Mouse (Mus musculus): ENCODE measurements around the gene Yju2.

The Yju2 gene

GRCm38 (mm10) chr17:55959946-55960740 is 1.2 kb downstream of the Yju2 start:
- DNase-seq (ENCODE audit: low read depth, low spot score) = no peak

- DNase-seq (ENCODE audit: low read depth, low spot score) = no peak
These were observed 1.9 kb downstream of the Yju2 start for GRCm38 (mm10) chr17:55960791-55961190.

GRCm38 (mm10) chr17:55961631-55962030 is 2.7 kb downstream of the Yju2 start:
- no peak for DNase-seq (ENCODE audit: low read depth, low spot score)

GRCm38 (mm10) chr17:55963171-55963570 is 4.3 kb downstream of the Yju2 start:
- no peak for DNase-seq (ENCODE audit: low read depth, low spot score)

GRCm38 (mm10) chr17:55964496-55964895 is 5.6 kb downstream of the Yju2 start:
- DNase-seq (ENCODE audit: low read depth, low spot score) = no peak

DNA sequence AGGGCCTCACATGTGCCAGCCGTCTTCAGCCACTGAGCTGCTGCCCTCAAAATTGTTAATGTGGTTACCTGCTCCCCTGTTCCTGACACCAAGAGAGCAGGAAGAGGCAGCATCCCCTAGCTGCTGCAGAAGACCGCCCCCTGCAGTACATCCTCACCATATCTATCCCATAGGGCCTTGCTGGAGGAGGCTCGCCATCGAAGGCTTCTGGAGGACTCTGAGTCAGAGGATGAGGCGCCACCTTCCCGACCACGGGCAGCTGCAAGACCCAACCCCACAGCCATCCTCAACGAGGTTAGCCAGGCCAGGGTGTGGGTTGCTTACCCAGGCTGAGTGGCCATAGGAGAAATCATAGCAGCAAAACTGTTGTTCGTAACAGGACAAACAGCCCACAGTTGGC is 6.1 kb downstream of the Yju2 start:
- DNase-seq (ENCODE audit: low read depth, low spot score) = no peak

DNA sequence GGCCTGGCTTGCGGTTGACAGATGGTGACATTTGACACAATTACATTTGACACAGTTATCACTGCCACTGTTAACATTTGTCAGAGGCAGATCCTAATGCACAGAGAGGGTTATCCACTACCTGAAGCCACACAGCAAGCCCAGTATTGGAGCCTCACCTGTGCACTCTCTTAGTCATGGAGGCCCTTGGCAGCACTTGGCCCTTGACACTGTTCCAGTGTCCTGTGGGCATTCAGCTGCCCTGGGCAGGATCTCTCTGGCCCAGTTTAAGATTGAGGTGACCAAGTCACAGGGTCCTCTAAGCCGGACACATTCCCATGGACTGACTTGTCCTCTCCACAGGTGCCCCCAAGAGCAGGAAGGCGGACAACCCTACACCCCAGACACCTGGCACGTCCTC is 8.3 kb downstream of the Yju2 start:
- no peak for DNase-seq (ENCODE audit: low read depth, low spot score)

GRCm38 (mm10) chr17:55968210-55968609 is 9.3 kb downstream of the Yju2 start:
- no peak for DNase-seq (ENCODE audit: low read depth, low spot score)

DNA sequence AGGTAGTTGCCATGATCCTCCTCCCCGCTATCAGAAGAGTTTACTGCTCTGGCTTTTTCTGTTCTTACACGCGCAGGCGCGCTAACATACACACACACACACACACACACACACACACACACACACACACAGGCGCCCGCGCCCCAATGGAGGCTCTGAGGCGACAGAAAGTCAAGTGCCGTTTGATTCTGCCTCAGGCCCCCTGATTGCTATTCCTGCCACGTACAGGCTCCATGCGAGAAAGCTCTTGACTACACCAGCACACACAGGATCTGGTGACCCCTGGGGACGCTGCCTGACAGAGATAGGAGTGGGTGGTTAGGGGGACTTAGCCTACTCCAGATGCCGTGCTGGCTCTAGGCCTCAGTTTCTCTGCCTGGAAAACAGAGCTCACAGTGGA is 10.7 kb downstream of the Yju2 start:
- no peak for DNase-seq (ENCODE audit: low read depth, low spot score)

- DNase-seq (ENCODE audit: low read depth, low spot score) = no peak
These were observed 11.3 kb downstream of the Yju2 start, which contains the start of gene Shd for GRCm38 (mm10) chr17:55969966-55970891. TSS of gene Shd (plus strand) at chr17:55970467.

DNA sequence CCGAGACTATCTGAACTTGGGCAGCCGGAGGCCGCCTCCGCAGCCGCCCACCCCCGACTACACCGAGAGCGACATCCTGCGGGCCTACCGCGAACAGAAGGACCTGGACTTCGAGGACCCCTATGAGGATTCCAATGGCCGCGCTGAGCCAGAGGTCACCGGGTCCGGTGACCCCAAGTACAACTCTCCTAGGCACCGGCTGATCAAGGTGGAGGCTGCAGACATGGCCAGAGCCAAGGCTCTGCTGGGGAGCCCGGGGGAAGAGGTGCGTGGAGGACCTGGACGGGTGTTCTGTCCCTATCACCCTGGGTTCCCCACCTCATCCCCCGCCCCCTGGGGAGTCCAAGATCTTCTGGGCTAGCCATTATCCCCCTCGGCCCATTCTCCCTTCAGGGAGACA is 12.6 kb downstream of the Yju2 start:
- no peak for DNase-seq (ENCODE audit: low read depth, low spot score)

GRCm38 (mm10) chr17:55976255-55976862 is 17.5 kb downstream of the Yju2 start:
- peak; percentile 62 for DNase-seq (ENCODE audit: low read depth, low spot score)

DNA sequence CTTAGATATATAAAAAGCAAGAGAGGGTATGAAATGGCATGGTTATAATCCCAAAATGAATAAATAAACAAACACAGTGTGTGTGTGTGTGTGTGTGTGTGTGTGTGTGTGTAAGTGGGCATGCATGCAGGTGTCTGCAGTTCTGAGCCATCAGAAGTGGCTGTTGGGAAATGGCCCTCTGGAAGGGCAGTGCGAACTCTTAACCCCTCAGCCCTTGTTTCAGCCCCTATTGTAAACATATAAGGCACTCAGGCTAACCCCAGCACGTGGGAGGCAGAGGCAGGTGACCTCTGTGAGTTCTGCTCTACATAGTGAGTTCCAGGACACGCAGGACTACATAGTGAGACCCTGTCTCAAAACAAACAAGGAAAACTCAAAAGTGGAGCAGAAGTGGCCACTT is 18.4 kb downstream of the Yju2 start:
- DNase-seq (ENCODE audit: low read depth, low spot score) = no peak

- DNase-seq (ENCODE audit: low read depth, low spot score) = no peak
These were observed 27.4 kb downstream of the Yju2 start, which contains the start of gene Fsd1 for GRCm38 (mm10) chr17:55986030-55986961. TSS of gene Fsd1 (plus strand) at chr17:55986509.

DNA sequence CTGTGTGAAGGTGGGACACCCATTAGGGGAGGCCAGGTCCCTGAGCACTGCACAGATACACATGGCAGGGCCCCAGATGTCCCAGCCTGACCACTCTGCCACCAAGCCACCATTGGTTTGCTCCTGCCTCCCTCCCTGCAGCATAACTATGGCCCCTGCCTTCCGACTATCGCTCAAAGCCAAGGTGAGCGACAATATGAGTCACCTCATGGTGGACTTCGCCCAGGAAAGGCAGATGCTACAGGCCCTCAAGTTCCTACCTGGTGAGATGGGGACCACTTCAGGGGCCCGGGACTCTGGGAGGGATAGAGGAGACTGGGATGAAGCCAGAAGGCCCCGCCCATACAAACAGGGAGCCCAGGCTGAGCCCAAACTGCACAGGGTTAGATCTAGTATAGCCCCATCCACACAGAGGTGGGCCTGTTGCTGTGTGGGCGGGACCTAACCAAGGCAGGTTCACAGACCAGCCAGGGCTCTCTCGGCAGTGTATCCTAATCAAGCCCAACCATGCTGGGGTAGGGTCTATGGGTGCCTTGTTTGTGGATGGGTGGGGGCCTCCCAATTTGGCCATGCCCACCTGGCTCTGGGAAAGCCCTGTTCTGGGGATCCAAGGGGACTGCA is 31.5 kb downstream of the Yju2 start:
- no peak for DNase-seq (ENCODE audit: low read depth, low spot score)

GRCm38 (mm10) chr17:55996007-55996406 is 37.1 kb downstream of the Yju2 start:
- DNase-seq (ENCODE audit: low read depth, low spot score) = no peak

GRCm38 (mm10) chr17:55999794-56000499 is 41.0 kb downstream of the Yju2 start:
- no peak for DNase-seq (ENCODE audit: low read depth, low spot score)

- DNase-seq (ENCODE audit: low read depth, low spot score) = no peak
These were observed 44.1 kb downstream of the Yju2 start for GRCm38 (mm10) chr17:56003000-56003399.

GRCm38 (mm10) chr17:56005415-56006061 is 46.6 kb downstream of the Yju2 start, which contains the start of the genes Stap2 and Mpnd:
TSS of gene Stap2 (minus strand) at chr17:56005584.
TSS of gene Mpnd (plus strand) at chr17:56005711.
- peak; percentile 30 for DNase-seq (ENCODE audit: low read depth, low spot score)

Measured in retina, postnatal 7 days (tissue).